10 mouse cellular contexts compared by ENCODE assay signal in the genomic region with DNA sequence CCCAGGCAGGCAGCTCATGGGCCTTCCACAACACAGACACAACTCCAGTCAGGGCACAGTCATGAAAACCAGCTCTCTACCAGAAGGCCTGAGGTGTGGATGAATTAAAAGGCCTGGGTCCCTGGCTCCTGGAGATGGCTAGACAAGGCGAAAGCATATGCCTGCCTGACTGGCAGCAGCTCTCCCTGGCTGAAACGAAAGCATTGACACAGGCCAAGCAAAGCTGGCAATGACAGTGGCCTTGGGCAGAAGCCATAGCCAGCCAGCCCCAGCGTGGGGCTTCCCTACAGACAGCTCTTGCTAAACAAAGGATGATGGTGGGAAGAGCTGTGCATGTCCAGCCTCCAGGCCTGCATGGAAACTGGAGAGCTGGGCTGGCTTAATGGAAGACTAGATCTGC.
DNase-seq lines count a peak whose midpoint lies in the region; ATAC-seq and TF ChIP-seq lines count a peak whose summit lies in the region.
"Had no signal": no experiment of that assay in that cellular context is flagged by ENCODE, and none has a peak within 500 bp of the region (broad histone marks: within the 10 kb centered on the region; RNA-seq: fewer than 3 reads in every experiment).

No protein-coding gene starts in this region.

- no peak overlapping the region for H3K4me3 ChIP-seq in heart, embryonic 12.5 days
- no peak overlapping the region for H3K4me3 ChIP-seq in forebrain, postnatal 0 days (ENCODE audit: low read depth, low read length)
- H3K4me3 ChIP-seq: lung, embryonic 15.5 days had no signal

- H3K4me1 ChIP-seq in heart, embryonic 12.5 days (replicated peaks) = peaks cover 4% of the 10 kb centered on the region
- no peaks in the 10 kb centered on the region for H3K4me1 ChIP-seq in forebrain, postnatal 0 days (ENCODE audit: insufficient read depth)

- ATAC-seq in heart, embryonic 12.5 days (ENCODE audit: insufficient number of reproducible peaks, low FRiP score) = no peak
- peak; percentile 85 for ATAC-seq in forebrain, postnatal 0 days
- ATAC-seq: CD4-positive, CD25-positive, alpha-beta regulatory T cell, adult 4 months had no signal

- no peak overlapping the region for H3K4me2 ChIP-seq in heart, embryonic 12.5 days
- no peak overlapping the region for H3K4me2 ChIP-seq in forebrain, postnatal 0 days (ENCODE audit: low read depth)
- H3K4me2 ChIP-seq: lung, embryonic 15.5 days had no signal

- no peaks in the 10 kb centered on the region for H3K36me3 ChIP-seq in heart, embryonic 12.5 days
- no peaks in the 10 kb centered on the region for H3K36me3 ChIP-seq in forebrain, postnatal 0 days (ENCODE audit: insufficient read depth)
- H3K36me3 ChIP-seq: lung, embryonic 15.5 days had no signal

- H3K9me3 ChIP-seq in heart, embryonic 12.5 days (replicated peaks) = no peaks in the 10 kb centered on the region
- no peaks in the 10 kb centered on the region for H3K9me3 ChIP-seq in forebrain, postnatal 0 days (ENCODE audit: low read length)
- H3K9me3 ChIP-seq: lung, embryonic 15.5 days had no signal

- H3K27ac ChIP-seq in heart, embryonic 12.5 days (ENCODE audit: poor library complexity, severe bottlenecking) = no peak overlapping the region
- H3K27ac ChIP-seq in forebrain, postnatal 0 days (ENCODE audit: low read depth, low read length) = no peak overlapping the region
- H3K27ac ChIP-seq: lung, embryonic 15.5 days had no signal

- peak; percentile 77 for DNase-seq in heart, adult 11 months
- peak; percentile 29 for DNase-seq in adipocyte (ENCODE audit: low spot score)
- DNase-seq in cerebellum, adult 11-12 months = peak; percentile 97
- DNase-seq in forebrain, postnatal 0 days = peak; percentile 57
- DNase-seq in yolk sac, embryonic 10.5 days (ENCODE audit: low spot score) = no peak
- DNase-seq in urinary bladder, adult 18-20 months (ENCODE audit: low spot score in 2 of 2) = no peak
- DNase-seq in kidney, adult 11 months = no peak

- no peak for TF ChIP-seq CTCF in forebrain, postnatal 0 days (IDR thresholded peaks at IDR 0.05; ENCODE audit: low read depth)

- H3K27me3 ChIP-seq in heart, embryonic 12.5 days (replicated peaks) = no peaks in the 10 kb centered on the region
- H3K27me3 ChIP-seq in forebrain, postnatal 0 days (ENCODE audit: insufficient read depth, low read length) = no peaks in the 10 kb centered on the region
- H3K27me3 ChIP-seq: lung, embryonic 15.5 days had no signal

- WGBS in heart, embryonic 12.5 days = 76% methylated on average over 3 of the region's 3 CpGs
- WGBS in forebrain, postnatal 0 days = 41% methylated on average over 3 of the region's 3 CpGs

- H3K9ac ChIP-seq in heart, embryonic 12.5 days = no peak overlapping the region
- H3K9ac ChIP-seq in forebrain, postnatal 0 days = no peak overlapping the region
- H3K9ac ChIP-seq: lung, embryonic 15.5 days had no signal

Comparison
In these comparisons a context has a peak if more than half of its experiments do, and no peak if none do; other contexts are left out.
1. DNase-seq: peak in heart, adult 11 months (single experiment), adipocyte (single experiment), cerebellum, adult 11-12 months (single experiment) and forebrain, postnatal 0 days (single experiment); none in yolk sac, embryonic 10.5 days (single experiment), urinary bladder, adult 18-20 months (0 of 2) and kidney, adult 11 months (single experiment).